Mouse (Mus musculus) splenic B cell, adult 2 months (primary cell): ENCODE measurements around the gene Pfkfb1.

Source experiments
- DNase-seq: peaks from one replicate; pipeline ENCODE4 v3.0.0-alpha.2; 2011; ENCODE audit warnings: low read depth, low spot score
- H3K27me3 ChIP-seq: 2 replicates; pipeline ENCODE4 v1.6.1; 2012; ENCODE audit warnings: mild to moderate bottlenecking, low read length, moderate library complexity, mixed read lengths; ENCODE audit not compliant: control insufficient read depth, poor library complexity, insufficient read depth, severe bottlenecking
- H3K36me3 ChIP-seq: 2 replicates; pipeline ENCODE4 v1.6.1; 2012; ENCODE audit warnings: mild to moderate bottlenecking, low read length, moderate library complexity, mixed read lengths; ENCODE audit not compliant: control insufficient read depth, poor library complexity, insufficient read depth, severe bottlenecking

Gene Pfkfb1

GRCm38 (mm10) chrX:150598882-150599281 lies 10.9 kb downstream of the Pfkfb1 start:
- H3K36me3 ChIP-seq: no peaks in the 10 kb centered on the region
- DNase-seq: no peak
- no peaks in the 10 kb centered on the region for H3K27me3 ChIP-seq

DNA sequence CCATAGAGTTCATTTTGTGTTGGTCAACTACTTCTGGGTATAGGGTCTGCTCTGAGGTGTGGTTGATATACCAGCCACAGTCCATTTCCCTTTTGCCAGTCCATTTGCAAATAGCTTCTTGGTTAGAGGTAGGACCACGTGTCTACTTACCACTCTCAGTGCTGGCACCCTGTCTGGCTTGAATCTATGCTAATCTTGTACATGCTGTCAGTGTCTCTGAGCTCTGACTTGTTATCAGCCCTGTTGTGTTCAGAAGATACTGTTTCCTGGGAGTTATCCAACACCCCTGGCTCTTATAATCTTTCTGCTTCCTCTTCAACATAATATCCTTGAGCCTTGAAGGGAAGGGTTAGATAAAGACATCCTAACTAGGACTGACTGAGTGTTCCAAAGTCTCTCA lies 48.4 kb downstream of the Pfkfb1 start:
- Histone ChIP-seq H3K36me3 (no peaks in the 10 kb centered on the region), H3K27me3 (no peaks in the 10 kb centered on the region)
- no peak for DNase-seq

- no peaks in the 10 kb centered on the region for H3K27me3 ChIP-seq
- no peaks in the 10 kb centered on the region for H3K36me3 ChIP-seq
- no peak for DNase-seq
Measured at GRCm38 (mm10) chrX:150656122-150656907, 68.3 kb downstream of the Pfkfb1 start.

- DNase-seq: no peak
- no peaks in the 10 kb centered on the region for H3K27me3 ChIP-seq
- no peaks in the 10 kb centered on the region for H3K36me3 ChIP-seq
Measured at GRCm38 (mm10) chrX:150656908-150657796, 69.1 kb downstream of the Pfkfb1 start, which contains the start of gene Tro. Tro (minus strand) TSS chrX:150657583.

DNA sequence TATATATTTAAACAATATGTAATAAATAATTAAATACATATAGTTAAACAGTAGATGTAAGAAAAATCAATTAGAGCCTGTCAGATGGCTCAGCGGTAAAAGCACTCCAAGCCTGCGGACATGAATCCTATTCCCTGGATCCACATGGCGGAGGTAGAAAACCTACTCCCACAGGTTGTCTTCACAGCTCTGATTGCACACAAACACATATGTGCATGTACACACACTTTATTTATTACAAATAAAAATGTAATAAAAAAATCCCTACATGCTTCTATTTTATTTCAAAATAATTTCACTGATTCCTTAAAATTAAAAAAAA lies 69.7 kb downstream of the Pfkfb1 start:
- Histone ChIP-seq H3K36me3 (no peaks in the 10 kb centered on the region), H3K27me3 (no peaks in the 10 kb centered on the region)
- no peak for DNase-seq

GRCm38 (mm10) chrX:150662809-150663208 lies 74.8 kb downstream of the Pfkfb1 start:
- no peaks in the 10 kb centered on the region for H3K27me3 ChIP-seq
- peak; percentile 4 for DNase-seq
- no peaks in the 10 kb centered on the region for H3K36me3 ChIP-seq

- no peak for DNase-seq
- no peaks in the 10 kb centered on the region for H3K27me3 ChIP-seq
Measured at GRCm38 (mm10) chrX:150677505-150677904, 89.5 kb downstream of the Pfkfb1 start.

More at GRCm38 (mm10) chrX:150677505-150677904, 89.5 kb downstream of the Pfkfb1 start:
- no peaks in the 10 kb centered on the region for H3K36me3 ChIP-seq
